Mouse (Mus musculus): ENCODE results near the gene Bcr. TPM values are rescaled to one million over a fixed set of nuclear protein-coding genes. Genes with fewer than 3 reads are reported as not detected.
A peak's percentile ranks its signal among the peaks of the same experiment; 100 is the strongest.

Gene Bcr
- polyA plus RNA-seq, 1 experiment from 2014 or later: 26.4 TPM

GRCm38 (mm10) chr10:75146619-75147018, 86.2 kb downstream of the Bcr start:
- no peak for ATAC-seq (ENCODE audit: low read depth)
- Histone ChIP-seq H3K27ac (ENCODE audit: low read depth, low read length) (no peak overlapping the region), H3K9me3 (ENCODE audit: control insufficient read depth, low read length) (no peaks in the 10 kb centered on the region), H3K4me3 (ENCODE audit: low read depth, low read length) (no peak overlapping the region), H3K27me3 (ENCODE audit: control insufficient read depth, insufficient read depth, low read length) (no peaks in the 10 kb centered on the region), H3K4me1 (ENCODE audit: control insufficient read depth, insufficient read depth, low read length) (no peaks in the 10 kb centered on the region), H3K9ac (replicated peaks; ENCODE audit: low read depth, low read length) (no peak overlapping the region), H3K36me3 (ENCODE audit: control insufficient read depth, insufficient read depth, low read length) (peaks cover 44% of the 10 kb centered on the region), H3K4me2 (ENCODE audit: low read depth, low read length) (no peak overlapping the region)
- 90% methylated on average over 10 of the region's 10 CpGs for WGBS

- Histone ChIP-seq H3K9me3 (ENCODE audit: control insufficient read depth, low read length) (no peaks in the 10 kb centered on the region), H3K4me2 (ENCODE audit: low read depth, low read length) (no peak overlapping the region), H3K4me3 (ENCODE audit: low read depth, low read length) (no peak overlapping the region), H3K27ac (ENCODE audit: low read depth, low read length) (no peak overlapping the region), H3K4me1 (ENCODE audit: control insufficient read depth, insufficient read depth, low read length) (no peaks in the 10 kb centered on the region), H3K27me3 (ENCODE audit: control insufficient read depth, insufficient read depth, low read length) (no peaks in the 10 kb centered on the region), H3K9ac (replicated peaks; ENCODE audit: low read depth, low read length) (no peak overlapping the region), H3K36me3 (ENCODE audit: control insufficient read depth, insufficient read depth, low read length) (peaks cover 29% of the 10 kb centered on the region)
- ATAC-seq (ENCODE audit: low read depth): no peak
- 42% methylated on average over 6 of the region's 6 CpGs for WGBS
These were observed 87.9 kb downstream of the Bcr start for GRCm38 (mm10) chr10:75148295-75148694.

- H3K9ac ChIP-seq (replicated peaks; ENCODE audit: low read depth, low read length): no peak overlapping the region
- H3K27me3 ChIP-seq (ENCODE audit: control insufficient read depth, insufficient read depth, low read length): no peaks in the 10 kb centered on the region
- H3K4me1 ChIP-seq (ENCODE audit: control insufficient read depth, insufficient read depth, low read length): no peaks in the 10 kb centered on the region
- H3K4me3 ChIP-seq (ENCODE audit: low read depth, low read length): no peak overlapping the region
- H3K36me3 ChIP-seq (ENCODE audit: control insufficient read depth, insufficient read depth, low read length): peaks cover 29% of the 10 kb centered on the region
- H3K4me2 ChIP-seq (ENCODE audit: low read depth, low read length): no peak overlapping the region
- WGBS: 84% methylated on average over 5 of the region's 5 CpGs
- H3K9me3 ChIP-seq (ENCODE audit: control insufficient read depth, low read length): no peaks in the 10 kb centered on the region
- no peak overlapping the region for H3K27ac ChIP-seq (ENCODE audit: low read depth, low read length)
- ATAC-seq (ENCODE audit: low read depth): no peak
These were observed 90.0 kb downstream of the Bcr start for GRCm38 (mm10) chr10:75150361-75150760.

- no peak overlapping the region for H3K9ac ChIP-seq (replicated peaks; ENCODE audit: low read depth, low read length)
- no peak overlapping the region for H3K4me2 ChIP-seq (ENCODE audit: low read depth, low read length)
- H3K4me1 ChIP-seq (ENCODE audit: control insufficient read depth, insufficient read depth, low read length): no peaks in the 10 kb centered on the region
- peak; percentile 73 for ATAC-seq (ENCODE audit: low read depth)
- H3K27ac ChIP-seq (ENCODE audit: low read depth, low read length): no peak overlapping the region
- no peak overlapping the region for H3K4me3 ChIP-seq (ENCODE audit: low read depth, low read length)
- no peaks in the 10 kb centered on the region for H3K9me3 ChIP-seq (ENCODE audit: control insufficient read depth, low read length)
- H3K27me3 ChIP-seq (ENCODE audit: control insufficient read depth, insufficient read depth, low read length): no peaks in the 10 kb centered on the region
- H3K36me3 ChIP-seq (ENCODE audit: control insufficient read depth, insufficient read depth, low read length): peaks cover 31% of the 10 kb centered on the region
These were observed 90.9 kb downstream of the Bcr start for GRCm38 (mm10) chr10:75151311-75151710.

GRCm38 (mm10) chr10:75156835-75157234, 96.4 kb downstream of the Bcr start:
- Histone ChIP-seq H3K27ac (ENCODE audit: low read depth, low read length) (no peak overlapping the region), H3K9ac (replicated peaks; ENCODE audit: low read depth, low read length) (no peak overlapping the region), H3K9me3 (ENCODE audit: control insufficient read depth, low read length) (no peaks in the 10 kb centered on the region), H3K4me2 (ENCODE audit: low read depth, low read length) (no peak overlapping the region), H3K4me1 (ENCODE audit: control insufficient read depth, insufficient read depth, low read length) (no peaks in the 10 kb centered on the region), H3K27me3 (ENCODE audit: control insufficient read depth, insufficient read depth, low read length) (no peaks in the 10 kb centered on the region), H3K36me3 (ENCODE audit: control insufficient read depth, insufficient read depth, low read length) (peaks cover 41% of the 10 kb centered on the region), H3K4me3 (ENCODE audit: low read depth, low read length) (no peak overlapping the region)
- 65% methylated on average over 6 of the region's 6 CpGs for WGBS
- no peak for ATAC-seq (ENCODE audit: low read depth)

- Histone ChIP-seq H3K4me2 (ENCODE audit: low read depth, low read length) (no peak overlapping the region), H3K27ac (ENCODE audit: low read depth, low read length) (no peak overlapping the region), H3K4me1 (ENCODE audit: control insufficient read depth, insufficient read depth, low read length) (no peaks in the 10 kb centered on the region), H3K36me3 (ENCODE audit: control insufficient read depth, insufficient read depth, low read length) (peaks cover 50% of the 10 kb centered on the region), H3K27me3 (ENCODE audit: control insufficient read depth, insufficient read depth, low read length) (no peaks in the 10 kb centered on the region), H3K4me3 (ENCODE audit: low read depth, low read length) (no peak overlapping the region), H3K9ac (replicated peaks; ENCODE audit: low read depth, low read length) (no peak overlapping the region), H3K9me3 (ENCODE audit: control insufficient read depth, low read length) (no peaks in the 10 kb centered on the region)
- 94% methylated on average over 8 of the region's 8 CpGs for whole genome bisulfite sequencing
- ATAC-seq (ENCODE audit: low read depth): no peak
These were observed 97.3 kb downstream of the Bcr start for GRCm38 (mm10) chr10:75157713-75158112.

- Histone ChIP-seq H3K4me3 (ENCODE audit: low read depth, low read length) (no peak overlapping the region), H3K36me3 (ENCODE audit: control insufficient read depth, insufficient read depth, low read length) (peaks cover 56% of the 10 kb centered on the region), H3K27ac (ENCODE audit: low read depth, low read length) (no peak overlapping the region), H3K4me2 (ENCODE audit: low read depth, low read length) (no peak overlapping the region), H3K4me1 (ENCODE audit: control insufficient read depth, insufficient read depth, low read length) (no peaks in the 10 kb centered on the region), H3K9ac (replicated peaks; ENCODE audit: low read depth, low read length) (no peak overlapping the region), H3K9me3 (ENCODE audit: control insufficient read depth, low read length) (no peaks in the 10 kb centered on the region), H3K27me3 (ENCODE audit: control insufficient read depth, insufficient read depth, low read length) (no peaks in the 10 kb centered on the region)
- no peak for ATAC-seq (ENCODE audit: low read depth)
- WGBS: 78% methylated on average over 1 of the region's 1 CpGs
These were observed 98.0 kb downstream of the Bcr start for GRCm38 (mm10) chr10:75158356-75158755.

- Histone ChIP-seq H3K36me3 (ENCODE audit: control insufficient read depth, insufficient read depth, low read length) (peaks cover 56% of the 10 kb centered on the region), H3K27me3 (ENCODE audit: control insufficient read depth, insufficient read depth, low read length) (no peaks in the 10 kb centered on the region), H3K27ac (ENCODE audit: low read depth, low read length) (no peak overlapping the region), H3K4me1 (ENCODE audit: control insufficient read depth, insufficient read depth, low read length) (no peaks in the 10 kb centered on the region), H3K4me2 (ENCODE audit: low read depth, low read length) (no peak overlapping the region), H3K9ac (replicated peaks; ENCODE audit: low read depth, low read length) (no peak overlapping the region), H3K4me3 (ENCODE audit: low read depth, low read length) (no peak overlapping the region), H3K9me3 (ENCODE audit: control insufficient read depth, low read length) (no peaks in the 10 kb centered on the region)
- no peak for ATAC-seq (ENCODE audit: low read depth)
- WGBS: 90% methylated on average over 10 of the region's 10 CpGs
These were observed 99.9 kb downstream of the Bcr start for GRCm38 (mm10) chr10:75160171-75160900.

GRCm38 (mm10) chr10:75165825-75166481, 105.6 kb downstream of the Bcr start:
- Histone ChIP-seq H3K27me3 (ENCODE audit: control insufficient read depth, insufficient read depth, low read length) (no peaks in the 10 kb centered on the region), H3K4me1 (ENCODE audit: control insufficient read depth, insufficient read depth, low read length) (no peaks in the 10 kb centered on the region), H3K4me2 (ENCODE audit: low read depth, low read length) (no peak overlapping the region), H3K27ac (ENCODE audit: low read depth, low read length) (no peak overlapping the region), H3K4me3 (ENCODE audit: low read depth, low read length) (no peak overlapping the region), H3K36me3 (ENCODE audit: control insufficient read depth, insufficient read depth, low read length) (peaks cover 57% of the 10 kb centered on the region), H3K9me3 (ENCODE audit: control insufficient read depth, low read length) (no peaks in the 10 kb centered on the region), H3K9ac (replicated peaks; ENCODE audit: low read depth, low read length) (no peak overlapping the region)
- ATAC-seq (ENCODE audit: low read depth): no peak
- WGBS: 88% methylated on average over 10 of the region's 10 CpGs
